Mouse (Mus musculus) ES-Bruce4 (cell line): ENCODE data around the gene Phactr4.

ENCODE experiments used
- CTCF ChIP-seq: IDR thresholded peaks from one replicate; pipeline ENCODE4 v1.8.1; 2011; ENCODE audit warnings: low read depth, low read length
- EP300 ChIP-seq: IDR thresholded peaks from 2 replicates; pipeline ENCODE4 v1.6.1; 2011; ENCODE audit warnings: low read depth, low read length; ENCODE audit not compliant: insufficient read depth
- POLR2A ChIP-seq: IDR thresholded peaks from one replicate; pipeline ENCODE4 v1.8.1; 2011; ENCODE audit warnings: low read length; ENCODE audit not compliant: insufficient read depth

DNA sequence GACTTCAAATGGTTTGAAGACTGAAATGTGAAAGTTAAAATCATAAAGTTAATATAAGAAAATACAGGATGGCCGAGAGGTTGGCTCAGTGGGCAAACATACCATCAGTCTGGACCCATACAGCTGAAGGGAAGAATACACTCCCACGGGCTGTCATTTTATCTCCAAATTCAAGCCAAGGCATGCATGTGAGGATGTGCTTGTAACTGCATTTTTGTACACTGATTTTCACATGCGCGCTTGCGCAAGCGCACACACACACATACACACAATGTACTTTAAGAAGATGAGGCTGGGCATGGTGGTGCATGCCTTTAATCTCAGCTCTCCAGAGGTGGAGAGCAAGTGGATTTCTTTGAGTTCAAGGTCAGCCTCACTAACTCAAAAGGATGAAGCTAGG is 33.3 kb upstream of the Phactr4 start:
- no peak for TF ChIP-seq CTCF
- TF ChIP-seq EP300, result no peak
- no peak for TF ChIP-seq POLR2A
